Mouse (Mus musculus) C2C12 (cell line): ENCODE measurements at regions not wholly inside any gene's neighbourhood (a gene's known extent, or its start where the extent isn't known, plus 50 kb on each side); places are given as distances from the start of the nearest gene placed in this dataset.

Experiments
- CEBPB ChIP-seq: IDR thresholded peaks from one replicate; pipeline ENCODE4 v1.6.1; 2011; ENCODE audit warnings: low read depth, mild to moderate bottlenecking, control low read depth, moderate library complexity
- CTCF ChIP-seq: IDR thresholded peaks from one replicate; pipeline ENCODE4 v1.5.1; 2011; ENCODE audit not compliant: control insufficient read depth, insufficient read depth, insufficient read length
- MAX ChIP-seq: IDR thresholded peaks from one replicate; pipeline ENCODE4 v1.6.1; 2011; ENCODE audit warnings: mild to moderate bottlenecking, control low read depth
- MYOD1 ChIP-seq: IDR thresholded peaks from one replicate; pipeline ENCODE4 v1.6.1; 2011; ENCODE audit warnings: low read depth; ENCODE audit not compliant: control insufficient read depth, insufficient read length
- USF1 ChIP-seq: IDR thresholded peaks from one replicate; pipeline ENCODE4 v1.6.1; 2011; ENCODE audit warnings: low read depth, mild to moderate bottlenecking, control low read depth, moderate library complexity

GRCm38 (mm10) chr16:12764166-12764565, 345.3 kb upstream of the Ercc4 start:
- TF ChIP-seq CTCF (no peak), USF1 (no peak), MAX (no peak), MYOD1 (no peak), CEBPB (no peak)
